In the genomic region with DNA sequence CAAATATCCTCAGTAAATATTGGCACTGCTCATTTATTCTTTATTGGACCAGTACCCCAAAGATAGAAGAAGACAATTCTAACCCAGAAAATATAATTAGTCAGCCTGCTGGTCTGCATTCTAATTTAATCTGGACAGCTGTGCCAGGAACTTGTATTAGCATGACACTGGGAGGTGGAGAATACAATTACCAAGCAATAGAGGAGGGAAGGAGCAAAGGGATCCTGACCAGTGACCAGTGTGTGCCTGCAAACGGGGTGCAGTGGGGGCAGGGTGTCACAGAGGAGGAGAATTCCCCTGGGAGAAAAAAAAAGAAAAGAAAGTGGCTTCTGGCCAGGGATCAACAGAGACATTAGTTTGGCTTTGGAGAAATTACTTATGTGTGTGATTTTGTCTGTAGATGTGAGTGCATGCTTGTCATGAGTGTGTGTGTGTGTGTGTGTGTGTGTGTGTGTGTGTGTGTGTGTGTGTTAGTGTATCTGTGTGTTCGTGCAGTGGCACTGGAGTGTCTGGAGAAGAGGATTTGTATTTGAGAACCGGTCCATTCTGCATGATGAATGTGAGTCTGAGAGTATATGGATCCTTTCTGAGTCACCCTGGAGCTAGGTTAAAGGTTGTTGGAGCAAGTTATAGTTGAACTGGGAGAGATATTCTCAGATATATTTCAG, we compare ENCODE assay signal across 15 mouse cellular contexts. TPM values are rescaled to one million over a fixed set of nuclear protein-coding genes. Genes with fewer than 3 reads are reported as not detected.
DNase-seq lines count a peak whose midpoint lies in the region; ATAC-seq and TF ChIP-seq lines count a peak whose summit lies in the region.
"Had no signal": no experiment of that assay in that cellular context is flagged by ENCODE, and none has a peak within 500 bp of the region (broad histone marks: within the 10 kb centered on the region; RNA-seq: fewer than 3 reads in every experiment).

No protein-coding gene starts in this region.

- no peaks in the 10 kb centered on the region for H3K4me1 ChIP-seq in forebrain, embryonic 11.5 days (replicated peaks; ENCODE audit: control insufficient read depth, insufficient read depth, low read length)
- H3K4me1 ChIP-seq in forebrain, embryonic 10.5 days: peaks cover 15% of the 10 kb centered on the region
- H3K4me1 ChIP-seq in forebrain, embryonic 16.5 days (replicated peaks; ENCODE audit: control insufficient read depth, insufficient read depth, low read length): peaks cover 6% of the 10 kb centered on the region; the same call in 1 of the 2 replicates
- peaks cover 13% of the 10 kb centered on the region for H3K4me1 ChIP-seq in midbrain, embryonic 12.5 days
- no peaks in the 10 kb centered on the region for H3K4me1 ChIP-seq in cerebellum, adult 2 months (ENCODE audit: control insufficient read depth, insufficient read depth, low read length)
- H3K4me1 ChIP-seq: limb, embryonic 10.5 days had no signal

- H3K9me3 ChIP-seq in forebrain, embryonic 11.5 days (ENCODE audit: control insufficient read depth, low read length): no peaks in the 10 kb centered on the region
- no peaks in the 10 kb centered on the region for H3K9me3 ChIP-seq in forebrain, embryonic 10.5 days
- no peaks in the 10 kb centered on the region for H3K9me3 ChIP-seq in forebrain, embryonic 16.5 days (ENCODE audit: control insufficient read depth, low read length)
- no peaks in the 10 kb centered on the region for H3K9me3 ChIP-seq in midbrain, embryonic 12.5 days
- H3K9me3 ChIP-seq: limb, embryonic 10.5 days had no signal

- no peaks in the 10 kb centered on the region for H3K27me3 ChIP-seq in forebrain, embryonic 11.5 days (ENCODE audit: control insufficient read depth, insufficient read depth, low read length)
- H3K27me3 ChIP-seq in forebrain, embryonic 10.5 days (ENCODE audit: poor library complexity, severe bottlenecking): no peaks in the 10 kb centered on the region
- no peaks in the 10 kb centered on the region for H3K27me3 ChIP-seq in forebrain, embryonic 16.5 days (replicated peaks; ENCODE audit: control insufficient read depth, insufficient read depth, low read length)
- H3K27me3 ChIP-seq in midbrain, embryonic 12.5 days: no peaks in the 10 kb centered on the region
- no peaks in the 10 kb centered on the region for H3K27me3 ChIP-seq in cerebellum, adult 2 months (ENCODE audit: control insufficient read depth, insufficient read depth, low read length)

- no peak for TF ChIP-seq CTCF in cerebellum, adult 2 months (IDR thresholded peaks at IDR 0.05; ENCODE audit: borderline replicate concordance, insufficient read depth, low read depth, low read length)

- 10% methylated on average over 3 of the region's 3 CpGs for WGBS in forebrain, embryonic 11.5 days
- 15% methylated on average over 3 of the region's 3 CpGs for WGBS in forebrain, embryonic 10.5 days
- 7% methylated on average over 3 of the region's 3 CpGs for WGBS in forebrain, embryonic 16.5 days
- 7% methylated on average over 3 of the region's 3 CpGs for WGBS in midbrain, embryonic 12.5 days
- 23% methylated on average over 3 of the region's 3 CpGs for WGBS in cerebellum, adult 2 months

- no peak overlapping the region for H3K27ac ChIP-seq in forebrain, embryonic 11.5 days (ENCODE audit: low read depth, low read length)
- H3K27ac ChIP-seq in forebrain, embryonic 10.5 days: no peak overlapping the region
- no peak overlapping the region for H3K27ac ChIP-seq in forebrain, embryonic 16.5 days (ENCODE audit: low read length)
- H3K27ac ChIP-seq in midbrain, embryonic 12.5 days (replicated peaks): peak overlapping the region; percentile 56
- no peak overlapping the region for H3K27ac ChIP-seq in cerebellum, adult 2 months (ENCODE audit: insufficient read depth, low read length)
- H3K27ac ChIP-seq: kidney, postnatal 0 days; limb, embryonic 10.5 days; liver, embryonic 14.5 days had no signal

- no peak overlapping the region for H3K4me2 ChIP-seq in forebrain, embryonic 11.5 days (ENCODE audit: low read depth, low read length, severe bottlenecking)
- no peak overlapping the region for H3K4me2 ChIP-seq in forebrain, embryonic 16.5 days (ENCODE audit: low read length)
- H3K4me2 ChIP-seq in midbrain, embryonic 12.5 days (replicated peaks): no peak overlapping the region

- no peaks in the 10 kb centered on the region for H3K36me3 ChIP-seq in forebrain, embryonic 11.5 days (ENCODE audit: control insufficient read depth, insufficient read depth, low read length)
- H3K36me3 ChIP-seq in forebrain, embryonic 10.5 days (replicated peaks): no peaks in the 10 kb centered on the region
- H3K36me3 ChIP-seq in forebrain, embryonic 16.5 days (ENCODE audit: control insufficient read depth, insufficient read depth): no peaks in the 10 kb centered on the region
- no peaks in the 10 kb centered on the region for H3K36me3 ChIP-seq in midbrain, embryonic 12.5 days
- H3K36me3 ChIP-seq: limb, embryonic 10.5 days had no signal

- DNase-seq in forebrain, embryonic 11.5 days (ENCODE audit: low spot score): no peak
- no peak for DNase-seq in forebrain, embryonic 10.5 days (ENCODE audit: extremely low spot score, low spot score)
- DNase-seq in ZHBTc4 (ENCODE audit: low read depth, low spot score): peak; percentile 36
- DNase-seq in urinary bladder, postnatal 36 days (ENCODE audit: low spot score in 2 of 2): no peak
- no peak for DNase-seq in spleen, postnatal 10 days (ENCODE audit: low spot score in 2 of 2)
- DNase-seq in cerebellum, adult 2 months: no peak
- DNase-seq: cerebellum, adult 9-10 months; gastrocnemius, postnatal 10 days; thymus, adult 2 months had no signal

- TF ChIP-seq POLR2A in cerebellum, adult 2 months (IDR thresholded peaks at IDR 0.05; ENCODE audit: borderline replicate concordance, insufficient read depth, low read length): no peak

- no peak overlapping the region for H3K4me3 ChIP-seq in forebrain, embryonic 11.5 days (ENCODE audit: low read depth, low read length)
- no peak overlapping the region for H3K4me3 ChIP-seq in forebrain, embryonic 10.5 days
- H3K4me3 ChIP-seq in forebrain, embryonic 16.5 days (replicated peaks; ENCODE audit: low read length): no peak overlapping the region
- H3K4me3 ChIP-seq in midbrain, embryonic 12.5 days: no peak overlapping the region
- no peak overlapping the region for H3K4me3 ChIP-seq in cerebellum, adult 2 months (replicated peaks; ENCODE audit: insufficient read depth, low read depth, low read length)
- H3K4me3 ChIP-seq: limb, embryonic 10.5 days had no signal

- no peak overlapping the region for H3K9ac ChIP-seq in forebrain, embryonic 11.5 days (ENCODE audit: low read length)
- H3K9ac ChIP-seq in forebrain, embryonic 16.5 days (replicated peaks; ENCODE audit: low read depth, low read length): no peak overlapping the region
- no peak overlapping the region for H3K9ac ChIP-seq in midbrain, embryonic 12.5 days (replicated peaks)
- H3K9ac ChIP-seq: liver, embryonic 14.5 days had no signal

- peak; percentile 85 for ATAC-seq in forebrain, embryonic 11.5 days (replicated peaks; ENCODE audit: low FRiP score)
- ATAC-seq in forebrain, embryonic 16.5 days: peak; percentile 75
- peak; percentile 93 for ATAC-seq in midbrain, embryonic 12.5 days (ENCODE audit: low FRiP score, low read depth)

RNA-seq across cellular contexts. Expression of gene Neurod4, which starts 13.8 kb away (rescaled TPM):
- polyA plus RNA-seq in forebrain, embryonic 11.5 days (2014; fragmentation: Nextera tagmentation; extraction: Ambion mirVana): 6.2 and 7.3 TPM in 2 replicates
- polyA plus RNA-seq in forebrain, embryonic 10.5 days (2016; fragmentation: Nextera tagmentation; extraction: Ambion mirVana): 2.6 and 3.0 TPM in 2 replicates
- polyA plus RNA-seq in forebrain, embryonic 16.5 days (2015; fragmentation: Nextera tagmentation; extraction: Ambion mirVana): 4.2 and 5.4 TPM in 2 replicates
- 11.6 and 14.8 TPM in 2 replicates for polyA plus RNA-seq in midbrain, embryonic 12.5 days (2016; fragmentation: Nextera tagmentation; extraction: Ambion mirVana)
- 0.30 and 0.38 TPM in 2 replicates for polyA plus RNA-seq in cerebellum, adult 2 months (2012; rRNA removed)
- polyA plus RNA-seq: heart, embryonic 14.5 days; kidney, postnatal 0 days; liver, embryonic 14.5 days; thymus, adult 2 months had no signal

RNA-seq across cellular contexts. Expression of gene Tespa1, which starts 28.8 kb away (rescaled TPM):
- polyA plus RNA-seq in forebrain, embryonic 11.5 days (2014; fragmentation: Nextera tagmentation; extraction: Ambion mirVana): 0.15 TPM in 1 of 2 replicates, not detected in the other
- 0.24 TPM in 1 of 2 replicates, not detected in the other for polyA plus RNA-seq in forebrain, embryonic 10.5 days (2016; fragmentation: Nextera tagmentation; extraction: Ambion mirVana)
- not detected in 2 replicates for polyA plus RNA-seq in forebrain, embryonic 16.5 days (2015; fragmentation: Nextera tagmentation; extraction: Ambion mirVana)
- not detected in 2 replicates for polyA plus RNA-seq in midbrain, embryonic 12.5 days (2016; fragmentation: Nextera tagmentation; extraction: Ambion mirVana)
- polyA plus RNA-seq in cerebellum, adult 2 months (2012; rRNA removed): 0.06 and 0.11 TPM in 2 replicates
- polyA plus RNA-seq: heart, embryonic 14.5 days; limb, embryonic 10.5 days had no signal
